Mouse (Mus musculus): ENCODE measurements around the gene Phospho1.

Gene Phospho1

DNA sequence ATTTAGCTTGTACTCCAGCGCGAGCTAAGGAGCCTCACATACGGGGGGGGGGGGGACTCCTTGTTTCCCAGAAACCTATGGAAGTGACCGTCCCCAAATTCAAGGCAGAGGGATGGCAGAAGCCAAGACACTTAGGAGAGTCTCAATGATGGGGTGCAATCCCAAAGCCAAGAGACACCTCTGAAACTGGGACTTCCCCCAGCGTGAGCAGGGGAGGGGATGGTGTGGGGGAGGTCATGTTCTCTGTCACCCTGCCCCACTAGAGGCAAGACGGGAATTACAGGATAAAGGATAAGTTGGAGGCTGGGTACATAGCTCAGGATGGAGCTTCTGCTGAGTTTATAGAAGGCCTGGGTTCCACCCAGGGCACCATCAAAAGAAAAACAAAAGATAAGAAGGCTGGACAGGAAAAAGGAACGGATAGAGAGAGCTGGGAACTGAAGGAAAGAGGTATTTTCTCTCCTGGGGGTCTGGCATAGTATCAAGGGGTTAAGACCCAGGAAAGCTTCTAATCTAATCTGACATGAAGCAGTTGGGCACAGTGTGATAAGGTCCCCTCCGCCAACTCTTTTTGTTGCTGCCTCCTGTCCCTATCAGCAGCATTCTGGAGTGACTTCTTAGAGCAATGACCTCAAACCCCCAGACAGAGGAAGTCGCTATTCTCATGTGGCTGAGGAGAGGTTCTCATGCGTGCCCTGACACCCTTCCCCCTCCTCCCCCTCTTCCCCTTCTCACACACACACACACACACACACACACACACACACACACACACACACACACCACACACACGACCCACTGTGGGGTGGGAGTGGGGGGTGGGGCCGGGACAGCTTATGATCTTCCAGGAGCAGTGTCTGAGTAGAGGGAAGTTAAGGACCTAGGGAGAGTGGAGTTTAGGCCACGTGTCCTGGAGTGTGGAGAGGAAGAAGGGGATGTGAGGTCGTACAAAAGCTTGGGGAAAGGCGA, 10.7 kb downstream of the Phospho1 start:
- DNase-seq, result peak; percentile 74 to 78

DNA sequence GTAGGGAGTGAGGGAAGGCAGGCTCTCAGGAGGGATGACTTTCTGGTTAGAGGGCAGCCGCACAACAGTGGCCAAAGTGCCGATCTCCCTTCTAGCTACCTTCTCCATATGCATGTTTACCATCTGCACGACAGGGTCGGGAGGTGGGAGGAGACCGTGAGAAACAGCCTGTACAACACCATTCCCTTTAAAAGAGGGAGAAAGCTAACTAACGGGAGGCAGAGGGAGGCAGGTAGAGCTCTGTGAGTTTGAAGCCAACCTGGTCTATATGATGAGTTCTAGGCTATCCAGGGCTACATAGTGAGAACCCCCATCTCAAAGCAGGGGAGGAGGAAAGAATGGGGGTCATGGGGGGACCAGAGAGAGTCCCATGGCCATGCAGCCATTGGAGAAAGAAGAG, 11.5 kb downstream of the Phospho1 start:
- DNase-seq, result no peak

GRCm38 (mm10) chr11:95836433-95836832, 12.1 kb downstream of the Phospho1 start:
- no peak for DNase-seq

DNA sequence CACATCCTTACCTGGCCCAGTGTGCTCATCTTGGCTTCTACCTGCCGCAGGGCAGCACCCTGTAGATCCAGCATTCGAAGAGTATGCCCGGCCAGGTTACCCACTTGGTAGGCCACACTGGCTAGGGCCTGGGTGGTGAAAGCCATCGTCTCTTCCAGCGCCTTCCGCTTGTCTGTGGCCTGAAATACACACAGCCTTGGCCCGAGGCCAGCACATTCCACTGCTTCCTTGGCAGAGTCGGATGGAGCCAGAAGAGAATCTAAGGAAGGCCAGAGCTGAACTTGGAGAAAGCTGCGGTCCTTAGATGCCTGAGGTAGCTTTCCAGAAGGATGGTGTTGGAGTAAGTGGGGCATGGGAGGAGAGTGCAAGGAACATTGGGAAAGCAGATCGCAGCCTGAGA, 12.8 kb downstream of the Phospho1 start, which contains the start of gene Gngt2:
Gene Gngt2, plus strand, starts transcription at position 158 of the 400 bp plus-strand sequence.
- no peak for DNase-seq

- DNase-seq, result peak in 1 of 2 experiments; percentile 20
Observed at GRCm38 (mm10) chr11:95838598-95838997, 14.3 kb downstream of the Phospho1 start.

DNA sequence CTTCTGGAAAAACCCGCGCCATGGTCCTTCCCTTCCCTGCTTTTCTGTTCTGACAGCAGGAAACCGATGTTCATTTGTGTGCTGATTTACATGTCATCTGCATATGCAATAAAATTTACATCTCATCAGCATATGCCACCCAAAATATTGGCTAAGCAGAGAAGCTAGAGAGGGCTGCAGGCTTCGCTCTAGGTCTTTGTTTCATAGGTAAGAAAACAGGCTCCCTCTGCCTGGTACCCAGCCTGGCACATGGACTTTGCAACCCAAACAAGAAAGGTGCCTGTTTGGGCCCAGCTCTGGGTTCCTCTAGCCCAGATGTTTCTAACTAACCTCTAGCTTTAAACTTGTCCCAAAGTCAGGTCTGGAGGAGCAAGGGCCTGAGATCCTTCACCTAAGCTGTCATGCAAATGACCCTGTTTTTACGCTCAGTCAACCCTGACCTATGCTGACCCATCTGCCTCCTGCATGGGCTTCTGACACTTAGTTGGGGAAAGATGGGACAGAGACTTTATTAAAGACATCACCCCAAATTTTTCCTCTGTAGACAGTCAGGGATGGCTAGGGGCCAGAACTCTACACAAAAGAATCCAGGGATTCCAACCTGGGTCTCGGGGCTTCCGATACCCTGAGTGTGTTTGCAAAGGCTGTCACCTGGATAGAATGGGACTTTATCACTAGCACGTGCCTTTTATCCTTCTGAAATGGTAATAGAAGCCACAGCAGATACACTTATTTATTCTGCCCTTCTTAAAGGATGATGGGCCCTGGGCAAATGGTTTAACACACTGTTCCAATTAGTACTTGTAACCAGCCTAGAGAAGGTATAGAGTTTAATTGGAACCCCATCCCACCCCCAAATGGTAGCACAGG, 14.9 kb downstream of the Phospho1 start:
- DNase-seq, result no peak

DNA sequence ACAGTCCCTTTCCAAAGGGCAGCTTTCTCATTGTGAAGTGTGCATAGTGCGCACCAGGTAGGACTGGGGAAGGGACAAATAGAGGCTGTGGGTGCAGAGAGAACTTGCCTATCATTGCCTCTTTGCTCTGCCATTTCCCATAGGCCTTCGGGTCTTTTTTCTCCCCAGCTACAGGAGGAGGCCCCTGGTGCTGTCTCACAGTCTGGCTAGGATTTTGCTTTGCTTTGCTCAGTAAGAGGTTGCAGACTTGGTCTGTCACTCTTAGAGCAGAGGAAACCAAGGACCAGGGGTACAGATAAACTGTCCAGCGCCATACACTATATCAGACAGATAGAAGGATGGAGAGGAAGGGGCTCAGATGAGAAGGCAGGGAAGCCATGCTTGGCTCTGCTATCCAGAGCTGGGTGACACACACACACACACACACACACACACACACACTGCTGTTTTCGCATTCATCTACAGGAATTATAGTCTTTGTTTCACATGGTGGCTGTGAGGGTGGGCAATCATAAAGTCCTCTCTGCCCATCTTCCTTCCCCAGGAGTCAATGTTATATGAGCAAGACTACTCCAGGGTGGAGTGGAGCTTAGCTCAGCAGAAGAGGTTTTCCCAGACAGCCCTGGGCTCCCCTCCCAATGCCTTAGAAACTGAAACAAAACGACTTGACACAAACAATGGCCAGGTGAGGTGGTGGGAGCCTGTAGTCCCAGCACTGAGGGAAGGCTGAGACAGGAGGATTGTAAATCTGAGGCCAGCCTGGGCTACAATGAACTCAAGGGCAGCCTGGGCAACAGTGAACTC, 16.6 kb downstream of the Phospho1 start:
- DNase-seq, result no peak

- DNase-seq, result no peak
Observed at GRCm38 (mm10) chr11:95841498-95841830, 17.2 kb downstream of the Phospho1 start.

DNA sequence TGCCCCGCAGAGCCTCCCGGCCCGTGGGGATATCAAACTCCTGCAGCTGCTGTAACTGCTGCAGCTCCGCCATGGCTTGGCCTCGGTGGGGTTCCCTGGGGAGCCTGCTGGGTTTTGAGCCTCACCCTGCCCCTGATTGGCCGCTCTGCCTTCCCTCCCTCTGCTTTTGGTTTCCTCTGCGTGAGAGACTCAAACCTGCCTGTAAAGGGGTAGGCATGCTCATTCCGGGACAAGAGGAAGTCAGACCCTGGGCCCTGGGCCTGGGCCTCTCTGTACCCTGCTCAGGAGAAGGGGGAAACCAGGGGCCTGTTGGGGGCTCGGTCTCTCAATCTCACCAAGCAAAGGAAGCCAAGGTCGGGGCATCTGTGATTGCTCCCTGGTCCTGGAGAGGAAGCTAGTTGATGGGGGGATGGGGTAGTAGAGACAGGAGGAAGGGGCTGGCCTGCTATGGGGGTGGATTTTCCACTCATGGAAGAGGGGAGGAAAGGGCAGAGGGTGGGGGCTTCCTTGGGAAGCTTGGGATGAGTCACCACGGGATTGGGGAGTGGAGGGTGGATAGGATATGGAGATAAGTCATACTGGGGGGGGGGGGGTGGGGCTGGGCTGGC, 17.9 kb downstream of the Phospho1 start, which contains the start of gene Abi3:
Gene Abi3, minus strand, starts transcription at position 403 of the 608 bp plus-strand sequence.
- peak; percentile 79 to 80 for DNase-seq

DNA sequence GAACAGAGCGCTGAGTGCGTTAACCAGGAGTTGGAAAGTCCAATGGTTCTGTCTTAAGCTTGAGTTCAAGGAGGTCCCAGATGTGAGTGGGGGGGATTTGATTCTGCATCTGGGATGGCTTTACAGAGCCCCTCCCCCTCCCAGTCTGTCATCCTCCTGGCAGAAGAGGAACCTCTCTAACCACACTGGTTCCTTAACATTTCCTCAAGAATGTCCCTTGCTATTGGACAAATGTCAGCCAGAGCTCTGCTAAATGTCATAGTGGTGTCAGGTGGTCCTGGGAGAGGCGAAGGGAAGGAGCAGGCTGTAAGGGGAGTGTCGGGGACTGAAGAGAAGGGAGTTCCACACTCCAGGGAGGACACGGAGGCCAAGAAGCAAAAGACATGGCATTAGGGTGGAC, 18.7 kb downstream of the Phospho1 start:
- DNase-seq, result peak in 1 of 2 experiments; percentile 23

DNA sequence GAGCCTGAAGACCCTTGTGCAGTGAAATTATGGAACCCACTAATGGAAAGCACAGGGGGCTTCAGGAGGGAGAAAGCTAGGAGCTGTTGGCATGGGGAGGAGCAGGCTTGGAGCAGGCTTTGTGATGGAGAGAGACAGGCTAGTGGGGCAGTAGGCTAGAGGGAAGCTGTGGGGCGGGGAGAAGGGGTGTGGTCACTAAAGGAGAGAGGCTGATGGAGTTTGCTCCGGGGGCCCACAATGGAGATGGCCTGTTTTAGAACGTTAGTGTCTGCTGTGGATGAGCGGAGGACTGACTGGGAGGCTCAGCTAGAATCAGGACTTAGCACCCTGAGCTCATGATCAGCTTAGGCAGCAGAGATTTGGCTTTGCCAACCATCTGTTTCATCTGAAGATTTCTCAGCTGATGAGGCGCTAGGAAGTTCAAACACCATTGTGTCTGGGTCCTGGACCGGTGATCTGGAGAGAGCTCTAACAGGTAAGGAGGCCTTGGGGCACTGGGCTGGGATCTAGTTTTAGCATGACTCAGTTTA, 19.2 kb downstream of the Phospho1 start:
- DNase-seq, result no peak

DNA sequence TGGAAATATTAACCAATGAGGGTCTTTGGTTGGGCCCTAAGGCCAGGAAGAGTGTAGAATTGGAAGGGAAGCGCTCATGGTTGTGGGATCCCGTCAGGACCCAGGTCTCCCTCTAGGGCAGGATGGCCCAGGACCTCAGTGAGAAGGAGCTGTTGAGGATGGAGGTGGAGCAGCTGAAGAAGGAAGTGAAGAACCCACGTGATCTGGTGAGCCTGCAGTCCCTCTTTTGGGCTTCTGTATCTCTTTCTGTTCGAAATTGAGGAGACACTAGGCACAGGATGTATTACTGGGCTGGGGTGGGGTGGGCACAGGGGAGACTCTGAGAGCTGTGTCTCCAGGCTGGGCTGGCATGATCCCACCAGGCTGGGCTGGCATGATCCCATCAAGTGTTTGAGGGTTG, 20.6 kb downstream of the Phospho1 start:
- no peak for DNase-seq

DNA sequence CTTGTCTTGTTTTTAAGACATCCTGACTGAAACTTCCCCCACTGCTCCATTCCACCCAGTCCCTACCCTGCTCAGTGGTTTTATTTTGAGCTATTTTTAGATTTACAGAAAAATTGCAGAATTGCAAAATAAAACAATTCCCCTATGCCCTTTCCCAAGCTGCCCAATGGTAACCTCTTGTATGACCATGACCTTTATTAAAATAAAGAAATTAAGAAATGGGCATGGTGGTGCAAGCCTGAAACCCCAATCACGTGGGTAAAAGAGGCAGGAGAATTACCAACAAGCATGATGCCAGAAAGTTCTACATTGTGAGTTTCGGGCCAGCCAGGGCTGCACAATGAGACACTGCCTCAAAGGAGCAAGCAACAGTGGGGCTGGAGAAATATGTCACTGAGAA, 26.6 kb downstream of the Phospho1 start:
- no peak for DNase-seq

DNA sequence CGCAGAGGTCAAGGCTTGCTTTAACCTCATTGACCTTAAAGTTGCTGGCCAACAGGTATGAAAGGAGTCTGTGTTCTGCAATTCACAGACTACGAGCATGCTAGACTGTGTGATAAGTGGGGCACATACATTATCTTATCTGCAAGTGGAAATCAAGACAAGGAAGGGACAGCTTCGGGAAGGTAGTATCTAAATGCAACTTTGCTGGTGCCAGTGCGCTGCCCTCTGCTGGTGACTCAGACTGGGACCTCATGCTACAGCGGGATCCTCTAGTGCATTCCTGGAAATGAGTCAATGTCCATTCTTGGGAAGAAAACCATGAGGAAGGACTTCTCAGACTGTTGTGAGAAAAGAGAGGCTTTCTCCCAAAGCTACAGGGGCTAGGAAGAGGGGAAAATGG, 29.4 kb downstream of the Phospho1 start:
- DNase-seq, result peak; percentile 76 to 79

GRCm38 (mm10) chr11:95857306-95857705, 33.0 kb downstream of the Phospho1 start:
- DNase-seq, result peak; percentile 27 to 37

GRCm38 (mm10) chr11:95857716-95858527, 33.6 kb downstream of the Phospho1 start:
- DNase-seq, result no peak

DNA sequence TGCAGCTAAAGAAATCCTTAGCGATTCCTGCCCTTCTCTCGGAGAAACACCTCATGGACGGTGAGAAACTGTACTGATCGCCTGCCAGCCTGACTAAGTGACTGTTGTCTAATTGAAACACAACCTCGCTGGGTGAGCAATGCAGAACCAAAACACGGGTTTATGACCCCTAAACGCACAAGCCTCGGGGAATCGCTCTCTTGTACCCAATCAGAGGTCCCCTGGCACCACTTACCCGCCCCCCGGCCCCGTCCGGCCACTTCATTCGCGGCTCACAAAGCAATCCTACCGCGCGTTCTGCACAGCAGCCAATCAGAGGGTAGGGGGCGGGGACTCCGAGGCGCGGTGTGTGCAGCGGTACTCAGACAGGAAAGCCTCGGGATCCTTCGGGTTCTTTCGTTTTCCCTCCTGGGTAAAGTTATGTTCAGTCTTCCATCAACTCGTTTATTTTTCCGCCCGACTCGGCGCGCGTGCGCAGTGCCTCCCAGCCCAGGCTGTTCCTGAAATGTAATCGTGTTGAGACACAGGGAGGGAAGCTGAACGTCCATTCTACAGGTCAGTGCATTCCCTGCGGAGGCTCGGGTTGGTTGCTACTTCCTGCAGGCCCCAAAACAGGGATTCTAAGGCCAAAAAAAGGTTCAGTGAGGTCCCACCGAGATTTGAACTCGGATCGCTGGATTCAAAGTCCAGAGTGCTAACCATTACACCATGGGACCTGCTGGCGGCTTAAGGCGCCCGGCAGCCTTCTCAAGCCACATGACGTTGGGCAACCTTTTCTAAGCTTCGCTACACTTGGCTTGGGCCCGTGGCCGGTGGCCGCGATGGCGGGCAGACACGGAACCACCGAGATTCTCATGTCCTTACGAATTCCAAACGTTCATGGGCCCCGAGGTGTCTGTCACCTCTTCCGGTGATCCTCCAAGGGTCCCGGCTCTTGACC, 34.5 kb downstream of the Phospho1 start:
- DNase-seq, result peak; percentile 95 to 96

GRCm38 (mm10) chr11:95859468-95859855, 35.2 kb downstream of the Phospho1 start:
- peak in 1 of 2 experiments; percentile 73 for DNase-seq

DNA sequence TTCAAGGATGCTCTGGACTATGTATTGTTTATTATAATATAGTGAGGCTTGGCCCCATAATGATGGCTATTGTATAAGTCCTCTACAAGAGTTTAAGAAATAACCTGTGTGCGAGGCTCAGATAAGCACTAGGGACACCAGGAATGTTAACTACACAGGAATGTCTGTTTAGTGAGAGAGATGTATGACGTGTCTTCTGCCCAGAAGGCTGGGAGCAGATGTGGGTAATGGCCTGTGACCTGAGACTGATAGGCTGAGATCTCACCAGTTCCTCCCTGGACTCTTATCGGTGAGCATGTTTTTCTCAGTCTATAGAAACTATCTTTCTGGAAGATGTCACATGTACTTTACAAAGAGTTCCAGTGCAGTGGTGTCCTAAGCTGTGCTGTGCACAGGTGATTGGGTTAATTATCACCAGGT, 35.8 kb downstream of the Phospho1 start:
- no peak for DNase-seq

DNA sequence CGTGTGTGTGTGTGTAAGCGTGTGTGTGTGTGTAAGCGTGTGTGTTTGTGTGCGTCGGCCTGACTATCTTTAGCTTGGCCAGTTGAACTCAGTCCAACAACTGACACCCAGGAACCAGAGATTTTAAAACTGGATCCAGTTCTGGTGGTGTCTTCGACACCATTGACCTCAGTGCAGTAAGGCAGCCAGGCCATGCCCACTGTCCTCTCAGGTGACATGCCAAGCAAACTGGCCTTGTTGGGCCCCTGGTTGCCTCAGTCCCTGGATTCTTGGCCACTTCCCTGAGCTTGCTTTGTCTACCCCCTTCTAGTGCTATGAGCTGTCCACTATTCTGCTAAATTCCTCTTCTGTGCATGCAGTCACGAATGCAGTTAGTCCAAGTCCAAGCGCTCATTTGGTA, 37.1 kb downstream of the Phospho1 start:
- DNase-seq, result no peak

All from B cell, adult 2 months (primary cell).